Mouse (Mus musculus) ovary, postnatal 10 days (tissue): ENCODE results near the gene Rdh13.

Experiments
- DNase-seq: peaks from one replicate; pipeline ENCODE4 v3.0.0; 2022; ENCODE audit warnings: low spot score

The Rdh13 gene

GRCm38 (mm10) chr7:4445216-4445791 lies at the start of gene Rdh13:
Rdh13 (minus strand) TSS chr7:4445649.
- peak; percentile 44 for DNase-seq

GRCm38 (mm10) chr7:4493991-4494390 lies 48.5 kb upstream of the Rdh13 start:
- no peak for DNase-seq

- DNase-seq: no peak
Observed at GRCm38 (mm10) chr7:4492284-4493224, 47.1 kb upstream of the Rdh13 start.

GRCm38 (mm10) chr7:4491308-4491707 lies 45.9 kb upstream of the Rdh13 start:
- DNase-seq: no peak

DNA sequence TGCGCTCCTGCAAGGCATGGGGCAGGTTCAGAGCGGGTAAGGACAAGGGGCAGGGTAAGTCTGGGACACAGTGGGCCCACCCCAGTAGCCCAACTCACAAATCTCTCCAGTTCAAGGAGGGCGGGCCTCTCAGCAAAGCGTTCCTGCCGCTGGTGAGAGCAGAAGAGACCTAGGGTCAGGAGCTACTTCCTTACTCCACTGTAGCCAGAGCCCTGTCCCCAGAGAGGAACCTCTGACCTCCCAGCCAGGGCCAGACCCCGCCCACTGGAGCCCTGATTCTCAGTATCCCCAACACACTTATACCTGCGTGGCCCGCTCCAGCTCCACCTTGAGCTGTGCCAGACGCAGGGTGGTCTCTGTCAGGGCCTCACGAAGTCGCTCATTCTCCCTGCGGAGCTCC lies 36.8 kb upstream of the Rdh13 start:
- DNase-seq: no peak

- no peak for DNase-seq
Observed at GRCm38 (mm10) chr7:4479674-4480073, 34.2 kb upstream of the Rdh13 start.

DNA sequence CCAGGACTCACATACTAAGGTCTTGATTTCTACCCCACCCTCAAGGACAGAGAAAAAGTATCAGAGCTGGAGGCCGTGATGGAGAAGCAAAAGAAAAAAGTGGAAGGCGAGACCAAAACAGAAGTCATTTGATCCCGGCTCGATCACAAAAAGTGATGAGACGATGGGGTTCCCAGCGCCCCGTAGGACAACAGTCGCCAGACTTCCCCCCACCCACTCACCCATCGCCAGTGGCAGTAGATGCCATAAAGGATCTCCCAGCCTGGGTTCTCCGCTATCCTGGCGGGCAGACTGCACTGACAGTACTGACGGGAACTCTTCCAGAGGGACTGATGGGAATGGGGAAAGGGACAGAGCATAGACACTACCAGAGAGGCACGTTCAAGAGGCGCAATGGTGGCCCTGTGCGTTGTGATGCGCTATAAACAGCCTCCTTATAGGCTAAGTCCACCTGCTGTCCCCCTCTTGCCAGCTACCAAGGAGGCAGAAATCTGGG lies 33.4 kb upstream of the Rdh13 start:
- DNase-seq: no peak

DNA sequence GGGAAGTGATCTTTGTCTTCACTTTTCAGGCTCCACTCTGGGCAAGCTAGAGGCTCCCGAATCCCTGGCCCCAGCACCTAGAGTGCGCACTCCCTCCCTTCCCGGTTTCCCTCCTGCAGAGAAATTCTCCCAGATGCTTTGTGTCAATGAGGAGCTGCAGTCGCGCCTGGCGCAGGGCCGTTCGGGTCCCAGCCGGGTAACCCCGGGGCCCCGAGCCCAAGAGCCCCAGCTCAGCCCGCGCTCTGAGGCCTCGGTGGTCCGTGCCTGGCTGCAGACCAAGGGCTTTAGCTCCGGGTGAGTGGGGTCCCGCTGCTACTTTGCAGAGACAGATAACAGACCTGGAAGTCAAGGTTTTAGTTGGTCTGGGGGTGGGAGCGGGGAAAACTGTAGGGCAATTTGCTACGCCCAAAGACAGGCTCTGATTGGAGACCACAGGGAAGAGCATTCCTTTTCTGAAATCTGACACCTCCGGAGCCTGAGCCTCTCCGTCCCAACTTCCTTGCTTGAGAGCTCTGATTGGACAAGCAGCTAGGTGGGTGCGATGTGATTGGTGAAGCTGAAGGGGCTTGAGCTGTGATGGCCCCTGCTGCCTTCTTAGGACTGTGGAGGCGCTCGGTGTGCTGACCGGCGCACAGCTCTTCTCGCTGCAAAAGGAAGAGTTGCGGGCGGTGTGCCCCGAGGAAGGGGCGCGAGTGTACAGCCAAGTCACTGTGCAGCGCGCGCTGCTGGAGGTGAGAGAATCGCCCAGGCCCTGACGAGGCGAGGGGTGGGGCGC lies 32.8 kb upstream of the Rdh13 start:
- DNase-seq: peak; percentile 58

DNA sequence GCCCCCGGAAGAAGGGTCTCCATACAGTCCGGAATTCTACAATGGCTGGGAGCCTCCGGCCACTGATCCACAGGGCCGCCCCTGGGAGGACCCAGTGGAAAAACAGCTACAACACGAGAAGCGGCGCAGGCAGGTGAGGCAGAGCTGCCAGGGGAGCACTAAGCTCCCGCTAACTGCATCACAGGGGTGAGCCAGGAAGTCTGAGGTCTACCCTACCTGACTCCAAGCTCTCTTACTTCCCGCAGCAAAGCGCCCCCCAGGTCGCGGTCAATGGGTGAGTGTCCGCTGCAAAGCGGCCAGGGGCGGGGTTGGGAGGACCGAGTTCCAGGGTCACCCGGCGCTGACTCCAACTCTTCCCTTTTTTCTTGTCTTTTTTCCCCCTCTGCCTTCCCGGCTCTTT lies 28.5 kb upstream of the Rdh13 start:
- DNase-seq: no peak

DNA sequence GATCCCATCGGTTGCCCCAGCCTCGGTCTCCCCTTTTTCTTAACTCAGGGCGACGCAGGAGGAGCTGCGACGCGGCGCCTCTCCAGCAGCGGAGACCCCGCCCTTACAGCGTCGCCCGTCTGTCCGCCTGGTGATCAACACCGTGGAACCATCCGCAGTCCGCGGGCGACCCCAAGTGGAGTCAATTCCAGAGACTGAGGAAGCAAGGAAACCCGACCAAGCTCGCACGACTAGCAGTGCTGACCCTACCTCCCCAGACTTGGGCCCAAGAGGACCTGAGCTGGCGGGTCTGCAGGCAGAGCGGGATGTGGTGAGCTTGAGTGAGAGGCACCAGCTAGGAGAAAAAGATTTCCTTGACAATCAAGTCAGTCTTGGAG lies 25.7 kb upstream of the Rdh13 start:
- DNase-seq: peak; percentile 67

DNA sequence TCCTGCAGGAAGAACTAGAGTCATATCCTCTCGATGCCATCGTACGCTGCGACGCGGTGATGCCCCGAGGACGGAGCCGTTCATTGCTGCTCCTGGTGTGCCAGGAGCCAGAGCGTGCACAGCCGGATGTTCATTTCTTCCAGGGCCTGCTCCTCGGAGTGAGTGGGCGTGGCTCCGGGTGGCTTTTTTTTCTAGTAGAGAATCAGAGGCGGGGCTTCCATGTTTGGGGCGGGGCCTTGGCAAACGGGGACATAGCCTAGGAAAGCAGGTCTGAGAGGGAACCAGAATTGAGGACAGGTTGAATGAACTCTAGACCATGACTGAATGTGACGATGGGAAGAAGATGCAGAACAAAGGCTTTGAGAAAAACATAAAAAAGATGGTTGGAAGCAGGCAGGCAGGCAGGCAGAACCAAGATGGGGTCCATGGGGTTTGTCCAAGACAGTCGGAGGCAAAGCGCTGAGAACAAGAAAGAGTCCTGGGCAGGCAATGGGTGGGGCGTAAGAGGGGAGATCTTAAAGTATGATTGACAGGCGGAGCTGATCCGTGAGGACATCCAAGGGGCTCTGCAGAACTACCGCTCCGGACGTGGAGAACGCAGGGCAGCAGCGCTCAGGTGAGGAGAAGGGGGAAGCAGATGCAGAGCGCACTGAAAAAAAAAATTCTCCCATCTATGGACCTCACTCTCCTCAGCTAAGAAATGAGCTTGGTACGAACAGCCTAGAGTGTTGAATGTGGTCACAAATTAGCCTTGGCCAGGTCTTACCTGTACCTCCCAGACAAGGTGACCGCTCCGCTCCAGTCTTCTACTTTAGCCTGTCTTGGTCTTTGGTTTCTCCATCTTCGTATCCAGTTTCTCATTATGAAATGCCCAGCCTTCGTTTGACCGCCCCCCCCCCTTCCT lies 25.1 kb upstream of the Rdh13 start:
- no peak for DNase-seq

DNA sequence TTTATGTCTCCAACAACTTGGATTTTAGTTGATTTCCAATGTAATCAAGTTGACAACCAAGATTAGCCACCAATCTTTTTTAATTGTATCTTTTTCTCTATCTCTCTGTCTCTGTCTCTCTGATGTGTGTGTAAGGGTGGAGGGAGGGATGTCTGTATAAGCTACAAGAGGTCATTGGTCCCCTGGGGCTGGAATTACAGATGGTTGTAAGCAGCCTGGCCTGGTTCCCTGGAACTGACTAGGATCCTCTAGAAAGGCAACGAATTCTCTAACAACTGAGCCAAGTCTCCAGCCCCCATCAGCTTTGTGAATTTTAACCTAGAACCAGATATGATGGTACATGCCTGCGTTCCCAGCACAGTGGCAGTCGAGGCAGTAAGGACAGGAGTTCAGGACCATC lies 22.4 kb upstream of the Rdh13 start:
- DNase-seq: no peak

GRCm38 (mm10) chr7:4464194-4464824 lies 18.9 kb upstream of the Rdh13 start:
- peak; percentile 11 for DNase-seq

GRCm38 (mm10) chr7:4460576-4461434 lies 15.4 kb upstream of the Rdh13 start, which contains the start of gene Eps8l1:
Eps8l1 (plus strand) TSS chr7:4460674.
- DNase-seq: no peak

DNA sequence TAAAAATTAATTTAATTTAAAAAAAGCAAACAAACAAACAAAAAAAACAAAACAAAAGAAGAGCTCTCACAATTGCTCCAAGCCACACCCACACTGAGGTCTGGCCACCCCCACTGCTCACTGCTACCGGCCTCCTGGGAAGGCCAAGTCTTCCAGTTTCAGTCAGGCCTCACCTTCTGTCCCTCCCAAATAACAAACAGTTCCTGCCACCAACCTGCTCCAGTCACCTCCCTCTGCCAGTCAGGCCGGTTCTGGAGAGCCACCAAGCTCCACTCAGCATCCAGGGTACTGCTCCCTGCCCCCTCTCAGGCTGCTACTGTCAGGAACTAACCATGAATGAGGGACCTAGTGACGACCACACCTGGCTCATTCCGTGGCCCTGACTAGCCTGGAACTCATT lies 7.2 kb upstream of the Rdh13 start:
- DNase-seq: no peak

DNA sequence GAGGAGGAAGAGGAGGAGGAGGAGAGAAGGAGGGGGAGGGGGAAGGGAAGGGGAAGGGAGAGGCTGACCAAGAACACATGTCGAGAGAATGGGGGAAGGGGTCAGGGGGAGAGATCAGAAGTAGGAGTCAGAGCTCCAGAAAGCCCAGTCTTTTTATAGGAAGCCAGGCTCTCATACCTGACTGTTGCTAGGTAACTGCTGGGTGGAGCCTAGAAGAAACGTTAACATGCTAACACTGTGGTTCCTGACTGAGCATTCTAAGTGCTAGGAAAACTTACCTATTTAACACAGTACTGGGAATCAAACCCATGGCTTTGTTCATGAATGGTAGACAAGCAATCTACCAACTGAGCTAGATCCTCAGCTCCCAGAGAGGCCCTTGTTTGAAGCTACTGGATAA lies 3.8 kb upstream of the Rdh13 start:
- no peak for DNase-seq

DNA sequence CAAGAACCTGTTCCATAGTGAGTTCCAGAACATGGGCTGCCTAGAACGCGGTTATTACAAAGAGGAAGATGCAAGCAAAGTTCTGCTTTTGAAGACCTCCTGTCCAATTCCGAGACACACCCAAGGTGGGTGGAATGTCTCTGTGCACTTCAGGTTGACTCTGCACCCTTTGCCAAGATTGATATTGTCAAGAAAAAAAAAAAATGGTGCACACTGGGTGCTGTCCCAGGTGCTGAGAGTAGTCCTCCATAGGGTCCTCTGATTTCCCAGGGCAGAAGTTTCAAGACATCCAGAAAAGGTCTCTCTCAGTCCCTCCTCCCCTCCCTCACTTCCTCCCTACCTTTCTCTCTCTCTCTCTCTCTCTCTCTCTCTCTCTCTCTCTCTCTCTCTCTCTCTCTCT lies 3.0 kb upstream of the Rdh13 start:
- DNase-seq: no peak

- DNase-seq: no peak
Observed at GRCm38 (mm10) chr7:4447138-4447537, 1.7 kb upstream of the Rdh13 start.

GRCm38 (mm10) chr7:4440549-4440948 lies 4.9 kb downstream of the Rdh13 start:
- DNase-seq: no peak

DNA sequence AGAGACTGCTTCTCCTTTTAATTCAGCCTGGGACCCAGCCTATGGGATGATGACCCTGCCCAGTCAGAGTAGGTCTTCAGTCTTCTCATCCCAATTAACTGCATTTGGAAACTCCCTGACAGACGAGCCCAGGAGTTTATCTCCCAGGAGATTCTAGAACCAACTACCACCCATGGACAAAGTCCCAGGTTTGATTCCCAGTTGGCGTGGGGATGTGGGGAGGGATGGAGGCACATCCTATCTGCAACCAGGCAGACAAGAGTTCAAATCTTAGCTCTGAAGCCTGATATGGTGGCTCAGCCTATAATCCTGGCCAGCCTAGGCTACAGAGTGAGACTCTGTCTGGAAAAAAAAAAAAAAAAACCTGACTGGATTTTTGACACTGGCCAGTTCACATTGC lies 7.7 kb downstream of the Rdh13 start:
- no peak for DNase-seq
